Mouse (Mus musculus): Measurements from ENCODE around the gene Mia2.
"Not testable (repeated sequence)": the region's sequence is repeated elsewhere in the genome, so short reads cannot be mapped to it uniquely, and the experiment has no call there.

Mia2 gene

GRCm38 (mm10) chr12:59238434-59238833, 142.8 kb downstream of the Mia2 start:
- no peak for DNase-seq (ENCODE audit: low spot score)

- not testable (repeated sequence) for DNase-seq (ENCODE audit: low spot score)
Measured at GRCm38 (mm10) chr12:59241031-59241430, 145.4 kb downstream of the Mia2 start.

Data from layer of hippocampus, adult 9-10 months (tissue).